Mouse (Mus musculus) heart, embryonic 16.5 days (tissue): ENCODE data around the gene Rest. TPM values are rescaled to one million over a fixed set of nuclear protein-coding genes. Genes with fewer than 3 reads are reported as not detected.

Source experiments
- ATAC-seq: fragments of 200-750 bp; cut with Nextera tagmentation; replicated peaks from 2 replicates; pipeline ENCODE4 v1.8.0; 2017; ENCODE audit warnings: moderate number of reproducible peaks; ENCODE audit not compliant: insufficient read depth, low FRiP score; ENCODE audit errors: extremely low read depth
- H3K27ac ChIP-seq: fragments of 300-500 bp; sonication (generic); 2 replicates; pipeline ENCODE4 v1.5.1; 2014; ENCODE audit warnings: mild to moderate bottlenecking, low read length, control low read depth, moderate library complexity
- H3K27me3 ChIP-seq: fragments of 300-500 bp; sonication (generic); 2 replicates; pipeline ENCODE4 v1.6.1; 2014; ENCODE audit warnings: low read length, mixed read lengths; ENCODE audit not compliant: control insufficient read depth, insufficient read depth
- H3K36me3 ChIP-seq: fragments of 300-500 bp; sonication (generic); 2 replicates; pipeline ENCODE4 v1.6.1; 2014; ENCODE audit not compliant: control insufficient read depth, insufficient read depth
- H3K4me1 ChIP-seq: fragments of 300-500 bp; sonication (generic); 2 replicates; pipeline ENCODE4 v1.6.1; 2014; ENCODE audit warnings: low read length, mixed read lengths; ENCODE audit not compliant: control insufficient read depth, insufficient read depth
- H3K4me2 ChIP-seq: fragments of 300-500 bp; sonication (generic); 2 replicates; pipeline ENCODE4 v1.6.1; 2014; ENCODE audit warnings: low read depth, mild to moderate bottlenecking, control low read depth, low read length
- H3K4me3 ChIP-seq: fragments of 300-500 bp; sonication (generic); 2 replicates; pipeline ENCODE4 v1.5.1; 2014; ENCODE audit warnings: mild to moderate bottlenecking, control low read depth, low read length
- H3K9ac ChIP-seq: fragments of 300-500 bp; sonication (generic); 2 replicates; pipeline ENCODE4 v1.6.1; 2014; ENCODE audit warnings: low read length, control low read depth
- H3K9me3 ChIP-seq: fragments of 300-500 bp; sonication (generic); replicated peaks from 2 replicates; pipeline ENCODE4 v1.6.1; 2016; ENCODE audit warnings: low read length; ENCODE audit not compliant: control insufficient read depth
- WGBS: fragments of 180-500 bp; shearing (Covaris S2); extraction: QIAGEN DNeasy Blood & Tissue Kit; methylation state at CpG from one replicate; pipeline ENCODE4 v1.1.7; 2014; 5-methylcytosine and 5-hydroxymethylcytosine counted together
- microRNA-seq: library from miRNA; unstranded; fragments of <30 nt; microRNA quantifications from one replicate; pipeline ENCODE4, GENCODE M21; 2017
- polyA plus RNA-seq: library from polyadenylated mRNA; unstranded; fragments of >200 nt; fragmentation: Nextera tagmentation; extraction: Ambion mirVana; gene quantifications from 2 replicates; pipeline ENCODE4 v1.2.1, GENCODE M21; 2015

Rest gene
- polyA plus RNA-seq, 1 experiment from 2014 or later: 18.9 TPM

GRCm38 (mm10) chr5:77314206-77314605, 48.9 kb downstream of the Rest start:
- Histone ChIP-seq H3K4me1 (peaks cover 8% of the 10 kb centered on the region), H3K27me3 (no peaks in the 10 kb centered on the region), H3K4me2 (no peak overlapping the region), H3K9ac (no peak overlapping the region), H3K9me3 (no peaks in the 10 kb centered on the region; the same call in 1 of the 2 replicates), H3K36me3 (peaks cover 30% of the 10 kb centered on the region), H3K4me3 (no peak overlapping the region), H3K27ac (no peak overlapping the region)
- WGBS: 89% methylated on average over 4 of the region's 4 CpGs
- ATAC-seq: no peak

GRCm38 (mm10) chr5:77314986-77315385, 49.7 kb downstream of the Rest start:
- peaks cover 34% of the 10 kb centered on the region for H3K36me3 ChIP-seq
- H3K4me2 ChIP-seq: no peak overlapping the region
- no peak overlapping the region for H3K4me3 ChIP-seq
- no peak overlapping the region for H3K27ac ChIP-seq
- WGBS: 83% methylated on average over 6 of the region's 6 CpGs
- H3K4me1 ChIP-seq: peaks cover 8% of the 10 kb centered on the region
- no peak for ATAC-seq
- H3K9ac ChIP-seq: no peak overlapping the region
- H3K27me3 ChIP-seq: no peaks in the 10 kb centered on the region
- no peaks in the 10 kb centered on the region; the same call in 1 of the 2 replicates for H3K9me3 ChIP-seq

DNA sequence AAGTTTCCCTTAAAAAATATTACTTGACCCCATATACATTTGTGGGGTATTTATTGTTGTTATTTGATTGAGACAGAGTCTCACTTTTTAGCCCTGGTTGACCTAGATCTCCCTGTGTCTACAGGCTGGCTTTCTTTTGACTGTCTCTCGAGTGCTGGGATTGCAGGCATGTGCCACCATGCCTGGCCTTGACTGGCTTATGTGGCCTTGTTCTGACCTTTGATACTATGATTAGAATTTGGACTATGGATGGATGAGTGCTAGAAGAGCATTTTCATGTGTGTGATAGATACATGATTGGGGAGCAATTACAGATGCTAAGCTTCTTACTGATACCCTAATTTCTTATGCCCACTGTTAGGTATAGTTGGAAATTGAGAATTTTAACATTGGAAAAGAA, 59.6 kb downstream of the Rest start:
- no peak for ATAC-seq
- Histone ChIP-seq H3K36me3 (peaks cover 75% of the 10 kb centered on the region), H3K4me3 (no peak overlapping the region), H3K27ac (no peak overlapping the region), H3K4me2 (no peak overlapping the region), H3K27me3 (no peaks in the 10 kb centered on the region), H3K9ac (no peak overlapping the region), H3K9me3 (no peaks in the 10 kb centered on the region), H3K4me1 (no peaks in the 10 kb centered on the region)
- 50% methylated on average over 1 of the region's 1 CpGs for WGBS

DNA sequence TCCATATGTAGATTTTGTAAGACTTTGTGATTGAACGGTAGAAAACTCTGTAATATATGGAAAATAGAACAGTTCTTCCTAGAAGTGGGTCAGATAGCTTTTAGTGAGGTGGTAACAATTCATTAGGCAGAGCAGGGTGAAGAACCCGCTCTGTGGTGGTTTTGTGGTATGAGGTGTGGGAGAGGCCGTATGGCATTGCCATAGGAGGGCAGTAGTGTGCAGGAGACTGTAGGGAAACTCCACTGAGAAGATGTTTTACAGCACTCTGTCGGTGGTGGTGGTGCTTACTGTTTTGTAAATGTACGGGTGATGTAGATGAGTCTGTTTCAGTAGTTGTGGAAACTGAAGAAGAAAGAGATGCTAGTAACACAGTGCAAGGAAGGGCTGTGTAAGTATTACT, 64.9 kb downstream of the Rest start:
- Histone ChIP-seq H3K4me1 (no peaks in the 10 kb centered on the region), H3K27ac (no peak overlapping the region), H3K4me3 (no peak overlapping the region), H3K9me3 (no peaks in the 10 kb centered on the region), H3K9ac (no peak overlapping the region), H3K36me3 (peaks cover 74% of the 10 kb centered on the region), H3K27me3 (no peaks in the 10 kb centered on the region), H3K4me2 (no peak overlapping the region)
- WGBS: 81% methylated on average over 5 of the region's 5 CpGs
- ATAC-seq: no peak

Small RNAs within 50 kb of the gene (microRNA-seq; reads per million reads assigned to microRNA genes)
- gene Mir5098: not detected

Other genes starting within 250 kb of the Rest start
- 0.14 TPM in 1 of 2 replicates, not detected in the other for gene Thegl, start 249.5 kb upstream of the Rest start, polyA plus RNA-seq
- 16.7 and 21.9 TPM in 2 replicates for gene Hopx, start 150.4 kb upstream of the Rest start, polyA plus RNA-seq
- 2.4 and 2.6 TPM in 2 replicates for gene Spink2, start 54.0 kb upstream of the Rest start, polyA plus RNA-seq
- 22.5 and 23.7 TPM in 2 replicates for gene Noa1, start 44.6 kb downstream of the Rest start, polyA plus RNA-seq
- gene Polr2b, start 44.7 kb downstream of the Rest start, polyA plus RNA-seq: 39.0 and 40.4 TPM in 2 replicates
- gene Igfbp7, start 142.6 kb downstream of the Rest start, polyA plus RNA-seq: 68.4 and 72.0 TPM in 2 replicates